Mouse (Mus musculus): ENCODE measurements around the gene Syf2. TPM values are rescaled to one million over a fixed set of nuclear protein-coding genes. Genes with fewer than 3 reads are reported as not detected.

Syf2 gene
- polyA plus RNA-seq, 1 experiment from 2014 or later, result 68.1 TPM

GRCm38 (mm10) chr4:134955196-134955595 is 24.5 kb downstream of the Syf2 start:
- H3K9ac ChIP-seq (ENCODE audit: low read length), result no peak overlapping the region
- 0 out of 2 replicates have a peak, but pooled peaks cover 3% of the 10 kb centered on the region for H3K27me3 ChIP-seq (replicated peaks; ENCODE audit: control insufficient read depth, insufficient read depth, low read length)
- no peak overlapping the region for H3K4me2 ChIP-seq (ENCODE audit: low read length)
- no peak overlapping the region for H3K27ac ChIP-seq (ENCODE audit: low read depth, low read length)
- no peaks in the 10 kb centered on the region for H3K9me3 ChIP-seq (replicated peaks; ENCODE audit: control insufficient read depth, low read length)
- ATAC-seq (no peak), DNase-seq (ENCODE audit: low spot score) (no peak)
- H3K4me1 ChIP-seq (ENCODE audit: control insufficient read depth, insufficient read depth, low read length), result no peaks in the 10 kb centered on the region
- H3K36me3 ChIP-seq (ENCODE audit: control insufficient read depth, insufficient read depth, low read length), result no peaks in the 10 kb centered on the region
- no peak overlapping the region for H3K4me3 ChIP-seq (ENCODE audit: low read depth, low read length)
- 76% methylated on average over 2 of the region's 2 CpGs for WGBS

DNA sequence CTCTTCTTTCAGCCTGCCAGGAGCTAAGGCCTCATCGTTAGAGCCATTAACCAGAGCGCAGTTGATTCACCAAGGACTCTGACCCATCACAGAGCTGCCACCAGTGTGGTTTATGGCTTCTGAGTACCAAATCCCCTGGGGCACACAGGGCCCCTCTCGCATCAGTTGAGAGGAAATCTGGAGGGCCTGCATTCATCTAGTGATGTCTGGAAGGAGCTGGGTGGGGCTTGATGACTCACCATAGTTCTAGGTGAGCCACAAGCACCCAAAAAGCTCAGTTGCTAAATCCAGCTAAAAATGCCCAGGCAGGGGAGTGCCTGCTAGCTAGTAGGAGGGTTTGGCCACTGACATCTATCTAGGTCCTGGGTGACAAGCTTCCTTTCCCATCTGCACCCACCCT is 25.1 kb downstream of the Syf2 start:
- 71% methylated on average over 3 of the region's 3 CpGs for WGBS
- Histone ChIP-seq H3K4me1 (ENCODE audit: control insufficient read depth, insufficient read depth, low read length) (no peaks in the 10 kb centered on the region), H3K4me2 (ENCODE audit: low read length) (no peak overlapping the region), H3K9me3 (replicated peaks; ENCODE audit: control insufficient read depth, low read length) (no peaks in the 10 kb centered on the region), H3K27ac (ENCODE audit: low read depth, low read length) (no peak overlapping the region), H3K36me3 (ENCODE audit: control insufficient read depth, insufficient read depth, low read length) (no peaks in the 10 kb centered on the region), H3K9ac (ENCODE audit: low read length) (no peak overlapping the region), H3K4me3 (ENCODE audit: low read depth, low read length) (no peak overlapping the region), H3K27me3 (replicated peaks; ENCODE audit: control insufficient read depth, insufficient read depth, low read length) (0 out of 2 replicates have a peak, but pooled peaks cover 3% of the 10 kb centered on the region)
- ATAC-seq (no peak), DNase-seq (ENCODE audit: low spot score) (no peak)

GRCm38 (mm10) chr4:134956328-134956727 is 25.6 kb downstream of the Syf2 start:
- Histone ChIP-seq H3K9me3 (replicated peaks; ENCODE audit: control insufficient read depth, low read length) (no peaks in the 10 kb centered on the region), H3K4me3 (ENCODE audit: low read depth, low read length) (no peak overlapping the region), H3K4me2 (ENCODE audit: low read length) (no peak overlapping the region), H3K4me1 (ENCODE audit: control insufficient read depth, insufficient read depth, low read length) (no peaks in the 10 kb centered on the region), H3K9ac (ENCODE audit: low read length) (no peak overlapping the region), H3K27me3 (replicated peaks; ENCODE audit: control insufficient read depth, insufficient read depth, low read length) (0 out of 2 replicates have a peak, but pooled peaks cover 3% of the 10 kb centered on the region), H3K27ac (ENCODE audit: low read depth, low read length) (no peak overlapping the region), H3K36me3 (ENCODE audit: control insufficient read depth, insufficient read depth, low read length) (no peaks in the 10 kb centered on the region)
- WGBS, result 18% methylated on average over 3 of the region's 3 CpGs
- DNase-seq (ENCODE audit: low spot score) (peak; percentile 60), ATAC-seq (no peak)

DNA sequence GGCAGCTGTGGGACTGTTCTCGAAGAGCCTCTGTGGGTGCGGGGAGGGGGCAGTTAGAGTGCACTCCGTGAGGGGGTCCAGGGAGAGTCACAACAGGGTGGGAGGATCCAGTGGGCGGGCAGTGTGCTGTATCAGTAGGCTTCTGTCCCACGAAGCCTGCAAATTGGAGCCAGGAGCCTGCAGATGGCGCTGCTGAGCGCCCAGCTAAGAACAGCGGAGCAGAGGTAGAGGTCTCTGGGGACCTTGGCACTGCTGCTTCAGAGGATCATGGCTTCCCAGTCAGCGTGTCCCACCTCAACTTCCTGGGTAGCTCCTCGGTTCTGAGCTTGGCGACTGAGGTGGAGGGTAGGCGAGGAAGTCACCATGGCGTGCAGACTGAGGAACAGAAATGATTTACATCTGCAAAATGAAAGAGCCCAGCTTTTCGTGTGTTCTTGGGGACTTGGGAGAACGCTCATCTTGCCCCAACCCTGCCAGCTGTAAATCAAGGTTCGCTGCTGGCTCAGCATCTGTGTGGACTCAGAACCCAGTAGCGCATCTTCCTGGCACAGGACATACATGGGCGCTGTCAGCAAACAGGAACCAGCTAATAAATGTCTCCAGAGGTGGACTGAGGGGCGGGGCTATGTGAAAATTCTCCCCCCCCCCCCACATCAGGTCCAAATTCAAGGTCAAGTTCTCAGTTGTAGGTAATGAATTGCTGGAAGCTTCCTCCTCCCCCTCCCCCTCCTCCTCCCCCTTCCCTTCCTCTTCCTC is 32.5 kb downstream of the Syf2 start:
- Histone ChIP-seq H3K4me2 (ENCODE audit: low read length) (no peak overlapping the region), H3K9ac (ENCODE audit: low read length) (no peak overlapping the region), H3K4me3 (ENCODE audit: low read depth, low read length) (no peak overlapping the region), H3K4me1 (ENCODE audit: control insufficient read depth, insufficient read depth, low read length) (no peaks in the 10 kb centered on the region), H3K27me3 (replicated peaks; ENCODE audit: control insufficient read depth, insufficient read depth, low read length) (0 out of 2 replicates have a peak, but pooled peaks cover 3% of the 10 kb centered on the region), H3K36me3 (ENCODE audit: control insufficient read depth, insufficient read depth, low read length) (no peaks in the 10 kb centered on the region), H3K9me3 (replicated peaks; ENCODE audit: control insufficient read depth, low read length) (no peaks in the 10 kb centered on the region), H3K27ac (ENCODE audit: low read depth, low read length) (no peak overlapping the region)
- ATAC-seq, result no peak
- DNase-seq (ENCODE audit: low spot score), result peak; percentile 62
- WGBS, result 29% methylated on average over 19 of the region's 19 CpGs

DNA sequence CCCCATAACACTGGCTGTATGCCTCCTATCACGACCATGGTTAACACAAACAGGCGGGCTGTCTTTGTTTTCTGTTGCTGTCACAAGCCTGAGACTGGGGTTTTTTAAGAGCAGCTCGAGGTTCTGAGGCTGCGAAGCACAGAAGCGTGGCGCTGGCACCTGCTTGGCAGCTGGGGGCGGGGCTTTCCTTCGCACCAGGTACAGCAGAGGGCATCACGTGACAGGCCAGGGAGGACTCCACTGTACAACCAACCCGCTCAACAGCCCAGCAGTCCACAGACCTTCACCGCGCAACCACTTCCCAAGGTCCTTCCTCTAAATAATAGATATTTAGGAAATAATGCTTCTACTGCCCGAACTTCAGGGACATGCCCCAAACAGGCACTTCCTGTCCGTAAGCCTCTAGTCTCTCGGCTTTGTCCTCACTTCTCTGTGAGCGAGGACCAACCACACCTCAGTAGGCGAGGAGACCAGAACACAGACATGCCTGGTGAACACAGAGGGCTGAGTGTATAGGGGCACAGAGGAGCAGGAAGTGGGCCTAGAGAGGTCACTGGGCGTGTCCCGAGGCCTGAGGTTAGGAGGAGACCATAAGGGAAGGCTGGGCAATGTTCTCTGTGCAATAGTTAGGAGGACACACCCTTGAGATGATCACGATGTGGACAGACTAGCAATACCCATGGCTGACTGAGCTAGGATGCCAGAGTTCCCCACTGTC is 37.3 kb downstream of the Syf2 start:
- Histone ChIP-seq H3K27ac (ENCODE audit: low read depth, low read length) (no peak overlapping the region), H3K9ac (ENCODE audit: low read length) (no peak overlapping the region), H3K9me3 (replicated peaks; ENCODE audit: control insufficient read depth, low read length) (no peaks in the 10 kb centered on the region), H3K4me1 (ENCODE audit: control insufficient read depth, insufficient read depth, low read length) (no peaks in the 10 kb centered on the region), H3K4me2 (ENCODE audit: low read length) (no peak overlapping the region), H3K36me3 (ENCODE audit: control insufficient read depth, insufficient read depth, low read length) (no peaks in the 10 kb centered on the region), H3K27me3 (replicated peaks; ENCODE audit: control insufficient read depth, insufficient read depth, low read length) (no peaks in the 10 kb centered on the region), H3K4me3 (ENCODE audit: low read depth, low read length) (no peak overlapping the region)
- DNase-seq (ENCODE audit: low spot score) (no peak), ATAC-seq (no peak)
- WGBS, result 80% methylated on average over 20 of the region's 20 CpGs

DNA sequence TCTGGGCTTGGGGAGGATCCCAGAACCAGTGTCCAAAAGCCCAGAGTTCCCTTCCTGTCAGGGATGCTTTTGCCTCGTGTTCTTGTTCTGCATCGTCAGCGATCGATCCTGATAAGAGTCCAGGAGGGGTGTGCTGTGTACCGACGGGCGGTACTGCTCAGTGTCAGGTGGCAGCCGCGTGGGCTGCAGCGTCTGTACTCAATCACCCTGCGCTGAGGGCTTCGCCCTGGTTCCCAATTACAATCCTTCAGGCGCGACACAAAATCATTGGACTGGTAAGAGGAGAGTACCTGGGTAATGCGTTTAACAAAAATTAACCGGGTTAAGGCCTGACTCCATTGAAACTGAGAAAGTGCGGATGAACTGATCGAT is 37.9 kb downstream of the Syf2 start:
- H3K36me3 ChIP-seq (ENCODE audit: control insufficient read depth, insufficient read depth, low read length), result no peaks in the 10 kb centered on the region
- no peak overlapping the region for H3K4me2 ChIP-seq (ENCODE audit: low read length)
- H3K27me3 ChIP-seq (replicated peaks; ENCODE audit: control insufficient read depth, insufficient read depth, low read length), result no peaks in the 10 kb centered on the region
- H3K4me3 ChIP-seq (ENCODE audit: low read depth, low read length), result no peak overlapping the region
- no peaks in the 10 kb centered on the region for H3K4me1 ChIP-seq (ENCODE audit: control insufficient read depth, insufficient read depth, low read length)
- ATAC-seq (no peak), DNase-seq (ENCODE audit: low spot score) (no peak)
- H3K9me3 ChIP-seq (replicated peaks; ENCODE audit: control insufficient read depth, low read length), result no peaks in the 10 kb centered on the region
- 85% methylated on average over 18 of the region's 18 CpGs for WGBS
- H3K27ac ChIP-seq (ENCODE audit: low read depth, low read length), result no peak overlapping the region
- no peak overlapping the region for H3K9ac ChIP-seq (ENCODE audit: low read length)

DNA sequence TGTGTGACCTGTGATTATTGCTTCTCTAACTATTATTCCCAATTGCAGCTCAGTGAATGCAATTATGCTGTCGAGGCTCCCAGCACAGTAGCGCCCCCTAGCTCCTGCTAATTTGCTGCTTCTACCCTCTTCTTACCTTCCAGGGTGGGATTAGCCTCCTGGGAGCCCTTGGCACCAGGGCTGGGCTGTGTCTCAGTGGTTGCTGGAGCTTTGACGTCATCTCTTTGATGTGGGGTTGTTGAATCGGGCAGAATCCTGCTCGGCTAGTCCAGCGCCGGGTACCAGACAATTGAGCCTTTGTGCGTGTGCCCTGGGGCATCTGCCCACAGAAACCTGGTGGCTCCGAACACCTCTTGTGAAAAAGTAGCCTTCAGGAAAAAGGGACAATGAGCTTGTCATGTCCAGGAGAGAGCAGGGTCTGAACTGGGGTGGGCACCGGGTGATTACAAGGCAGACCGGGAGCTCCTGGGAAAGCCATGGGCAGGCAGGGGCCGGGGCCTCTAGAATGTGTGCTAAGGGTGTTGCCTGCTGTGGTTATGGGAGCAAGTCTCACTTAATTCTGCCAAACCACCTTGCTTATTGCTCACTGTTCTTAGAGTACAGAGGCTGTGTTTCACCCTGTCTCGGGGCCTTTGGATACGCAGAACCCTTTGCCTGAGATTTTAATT is 44.7 kb downstream of the Syf2 start:
- Histone ChIP-seq H3K9ac (ENCODE audit: low read length) (0 out of 2 replicates have a peak overlapping the region, but pooled peaks have one; percentile 18), H3K27me3 (replicated peaks; ENCODE audit: control insufficient read depth, insufficient read depth, low read length) (no peaks in the 10 kb centered on the region), H3K27ac (ENCODE audit: low read depth, low read length) (no peak overlapping the region), H3K9me3 (replicated peaks; ENCODE audit: control insufficient read depth, low read length) (no peaks in the 10 kb centered on the region), H3K4me3 (ENCODE audit: low read depth, low read length) (no peak overlapping the region), H3K4me2 (ENCODE audit: low read length) (peak overlapping the region; percentile 23; the same call in 1 of the 2 replicates), H3K4me1 (ENCODE audit: control insufficient read depth, insufficient read depth, low read length) (peaks cover 3% of the 10 kb centered on the region; the same call in 1 of the 2 replicates), H3K36me3 (ENCODE audit: control insufficient read depth, insufficient read depth, low read length) (no peaks in the 10 kb centered on the region)
- peak; percentile 79 for DNase-seq (ENCODE audit: low spot score)
- peak; percentile 58; the same call in 1 of the 2 replicates for ATAC-seq
- WGBS, result 15% methylated on average over 14 of the region's 14 CpGs

- no peak overlapping the region for H3K27ac ChIP-seq (ENCODE audit: low read depth, low read length)
- WGBS, result 90% methylated on average over 4 of the region's 4 CpGs
These were observed 45.2 kb downstream of the Syf2 start for GRCm38 (mm10) chr4:134975929-134976308.

More at GRCm38 (mm10) chr4:134975929-134976308, 45.2 kb downstream of the Syf2 start:
- DNase-seq (ENCODE audit: low spot score) (no peak), ATAC-seq (no peak)
- Histone ChIP-seq H3K36me3 (ENCODE audit: control insufficient read depth, insufficient read depth, low read length) (no peaks in the 10 kb centered on the region), H3K27me3 (replicated peaks; ENCODE audit: control insufficient read depth, insufficient read depth, low read length) (no peaks in the 10 kb centered on the region), H3K4me1 (ENCODE audit: control insufficient read depth, insufficient read depth, low read length) (peaks cover 3% of the 10 kb centered on the region; the same call in 1 of the 2 replicates), H3K4me3 (ENCODE audit: low read depth, low read length) (no peak overlapping the region), H3K9ac (ENCODE audit: low read length) (no peak overlapping the region), H3K9me3 (replicated peaks; ENCODE audit: control insufficient read depth, low read length) (no peaks in the 10 kb centered on the region), H3K4me2 (ENCODE audit: low read length) (peak overlapping the region; percentile 23; the same call in 1 of the 2 replicates)
